Mouse (Mus musculus) hindbrain, embryonic 11.5 days (tissue): ENCODE measurements around the gene Emc1. TPM values are rescaled to one million over a fixed set of nuclear protein-coding genes. Genes with fewer than 3 reads are reported as not detected.
A peak's percentile ranks its signal among the peaks of the same experiment; 100 is the strongest.
"Not testable (repeated sequence)": the region's sequence is repeated elsewhere in the genome, so short reads cannot be mapped to it uniquely, and the experiment has no call there.

ENCODE experiments used
- ATAC-seq: fragments of 200-750 bp; cut with Nextera tagmentation; 2 replicates; pipeline ENCODE4 v1.8.0; 2017; ENCODE audit warnings: mild to moderate bottlenecking, moderate TSS enrichment, moderate library complexity; ENCODE audit not compliant: low FRiP score
- DNase-seq: peaks from one replicate; pipeline ENCODE4 v3.0.0-alpha.2; 2015; ENCODE audit warnings: low spot score
- H3K27ac ChIP-seq: fragments of 300-500 bp; sonication (generic); 2 replicates; pipeline ENCODE4 v1.5.1; 2014; ENCODE audit warnings: mild to moderate bottlenecking, low read depth, low read length
- H3K27me3 ChIP-seq: fragments of 300-500 bp; sonication (generic); 2 replicates; pipeline ENCODE4 v1.6.1; 2014; ENCODE audit warnings: mild to moderate bottlenecking, low read length, moderate library complexity, mixed read lengths; ENCODE audit not compliant: control insufficient read depth, insufficient read depth
- H3K36me3 ChIP-seq: fragments of 300-500 bp; sonication (generic); 2 replicates; pipeline ENCODE4 v1.6.1; 2014; ENCODE audit warnings: mild to moderate bottlenecking, low read length, moderate library complexity, mixed read lengths; ENCODE audit not compliant: control insufficient read depth, insufficient read depth
- H3K4me1 ChIP-seq: fragments of 300-500 bp; sonication (generic); replicated peaks from 2 replicates; pipeline ENCODE4 v1.6.1; 2014; ENCODE audit warnings: low read length, mixed read lengths; ENCODE audit not compliant: control insufficient read depth, insufficient read depth
- H3K4me2 ChIP-seq: fragments of 300-500 bp; sonication (generic); replicated peaks from 2 replicates; pipeline ENCODE4 v1.6.1; 2014; ENCODE audit warnings: mild to moderate bottlenecking, low read depth, low read length
- H3K4me3 ChIP-seq: fragments of 300-500 bp; sonication (generic); 2 replicates; pipeline ENCODE4 v1.5.1; 2014; ENCODE audit warnings: low read depth, low read length
- H3K9ac ChIP-seq: fragments of 300-500 bp; sonication (generic); 2 replicates; pipeline ENCODE4 v1.6.1; 2014; ENCODE audit warnings: low read depth, low read length
- H3K9me3 ChIP-seq: fragments of 300-500 bp; sonication (generic); 2 replicates; pipeline ENCODE4 v1.6.1; 2016; ENCODE audit warnings: low read length; ENCODE audit not compliant: control insufficient read depth
- WGBS: fragments of 180-500 bp; shearing (Covaris S2); extraction: QIAGEN DNeasy Blood & Tissue Kit; methylation state at CpG from one replicate; pipeline ENCODE4 v1.1.7; 2014; 5-methylcytosine and 5-hydroxymethylcytosine counted together
- polyA plus RNA-seq: library from polyadenylated mRNA; unstranded; fragments of >200 nt; fragmentation: Nextera tagmentation; extraction: Ambion mirVana; gene quantifications from 2 replicates; pipeline ENCODE4 v1.2.1, GENCODE M21; 2014

Emc1 gene
- polyA plus RNA-seq, 1 experiment from 2014 or later, result 23.5 TPM

DNA sequence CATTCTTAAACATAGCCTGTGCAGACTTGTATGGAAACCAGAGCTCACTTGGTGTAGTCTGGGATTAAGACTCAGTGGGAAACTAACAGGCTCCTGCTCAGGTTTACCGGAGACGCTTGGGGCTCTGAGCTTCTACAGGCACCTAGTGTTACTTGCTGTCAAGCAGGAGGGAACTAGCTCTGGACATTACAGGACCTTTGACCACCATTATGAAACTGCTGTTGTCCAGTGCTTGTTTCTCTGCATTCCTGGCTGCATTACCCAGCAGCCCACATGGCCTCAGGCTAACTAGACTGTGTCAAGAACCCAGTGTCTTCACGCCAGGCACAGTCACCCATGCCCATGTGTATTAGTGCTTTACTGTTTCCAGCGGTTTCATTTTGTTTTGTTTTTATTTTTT, 20.7 kb downstream of the Emc1 start:
- Histone ChIP-seq H3K4me2 (no peak overlapping the region), H3K4me1 (no peaks in the 10 kb centered on the region), H3K9ac (no peak overlapping the region), H3K27ac (no peak overlapping the region), H3K36me3 (peaks cover 5% of the 10 kb centered on the region; the same call in 1 of the 2 replicates), H3K9me3 (no peaks in the 10 kb centered on the region), H3K27me3 (no peaks in the 10 kb centered on the region), H3K4me3 (no peak overlapping the region)
- ATAC-seq (no peak), DNase-seq (no peak)
- 90% methylated on average over 4 of the region's 4 CpGs for WGBS

GRCm38 (mm10) chr4:139373531-139373930, 21.1 kb downstream of the Emc1 start:
- H3K9ac ChIP-seq, result no peak overlapping the region
- peaks cover 5% of the 10 kb centered on the region; the same call in 1 of the 2 replicates for H3K36me3 ChIP-seq
- H3K4me2 ChIP-seq, result no peak overlapping the region
- H3K4me3 ChIP-seq, result no peak overlapping the region
- no peaks in the 10 kb centered on the region for H3K4me1 ChIP-seq
- no peaks in the 10 kb centered on the region for H3K9me3 ChIP-seq
- no peak overlapping the region for H3K27ac ChIP-seq
- WGBS, result 88% methylated on average over 10 of the region's 10 CpGs
- DNase-seq (no peak), ATAC-seq (no peak)
- H3K27me3 ChIP-seq, result no peaks in the 10 kb centered on the region

DNA sequence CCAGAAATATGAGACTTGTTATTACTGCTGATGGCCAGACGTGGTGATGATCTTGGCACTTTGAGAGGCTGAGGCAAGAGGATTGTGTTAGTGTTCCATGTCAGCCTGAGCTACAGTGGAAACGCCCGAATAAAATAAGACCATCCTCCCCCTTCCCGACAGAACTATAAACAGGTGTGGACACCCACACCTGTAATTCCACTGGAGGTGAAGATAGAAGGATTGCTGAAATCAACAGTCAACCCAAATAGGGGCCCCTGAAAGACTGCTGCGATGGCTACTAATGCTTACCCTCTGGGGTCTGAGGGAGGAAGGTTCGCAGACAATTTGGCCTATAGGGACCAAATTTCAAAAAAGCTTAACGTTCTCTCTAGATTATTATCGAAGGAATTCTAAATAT, 27.3 kb downstream of the Emc1 start:
- H3K27ac ChIP-seq, result peak overlapping the region; percentile 78
- no peak for ATAC-seq

GRCm38 (mm10) chr4:139380207-139380748, 27.9 kb downstream of the Emc1 start:
- H3K9ac ChIP-seq, result peak overlapping the region; percentile 84
- peak overlapping the region; percentile 83 for H3K4me2 ChIP-seq
- H3K27me3 ChIP-seq, result no peaks in the 10 kb centered on the region
- no peaks in the 10 kb centered on the region for H3K36me3 ChIP-seq
- DNase-seq, result peak; percentile 100
- under 1% methylated on average over 44 of the region's 54 CpGs for WGBS
- peak overlapping the region; percentile 82 for H3K4me3 ChIP-seq
- H3K9me3 ChIP-seq, result no peaks in the 10 kb centered on the region
- peak; percentile 95 for ATAC-seq
- H3K27ac ChIP-seq, result peak overlapping the region; percentile 78
- H3K4me1 ChIP-seq, result peaks cover 4% of the 10 kb centered on the region

More for the DNA sequence above, 27.3 kb downstream of the Emc1 start:
- Histone ChIP-seq H3K27me3 (no peaks in the 10 kb centered on the region), H3K4me2 (peak overlapping the region; percentile 83), H3K9ac (peak overlapping the region; percentile 84), H3K36me3 (no peaks in the 10 kb centered on the region), H3K4me1 (peaks cover 4% of the 10 kb centered on the region), H3K9me3 (no peaks in the 10 kb centered on the region), H3K4me3 (peak overlapping the region; percentile 82)
- DNase-seq, result peak; percentile 5
- WGBS, result 16% methylated on average over 8 of the region's 8 CpGs

DNA sequence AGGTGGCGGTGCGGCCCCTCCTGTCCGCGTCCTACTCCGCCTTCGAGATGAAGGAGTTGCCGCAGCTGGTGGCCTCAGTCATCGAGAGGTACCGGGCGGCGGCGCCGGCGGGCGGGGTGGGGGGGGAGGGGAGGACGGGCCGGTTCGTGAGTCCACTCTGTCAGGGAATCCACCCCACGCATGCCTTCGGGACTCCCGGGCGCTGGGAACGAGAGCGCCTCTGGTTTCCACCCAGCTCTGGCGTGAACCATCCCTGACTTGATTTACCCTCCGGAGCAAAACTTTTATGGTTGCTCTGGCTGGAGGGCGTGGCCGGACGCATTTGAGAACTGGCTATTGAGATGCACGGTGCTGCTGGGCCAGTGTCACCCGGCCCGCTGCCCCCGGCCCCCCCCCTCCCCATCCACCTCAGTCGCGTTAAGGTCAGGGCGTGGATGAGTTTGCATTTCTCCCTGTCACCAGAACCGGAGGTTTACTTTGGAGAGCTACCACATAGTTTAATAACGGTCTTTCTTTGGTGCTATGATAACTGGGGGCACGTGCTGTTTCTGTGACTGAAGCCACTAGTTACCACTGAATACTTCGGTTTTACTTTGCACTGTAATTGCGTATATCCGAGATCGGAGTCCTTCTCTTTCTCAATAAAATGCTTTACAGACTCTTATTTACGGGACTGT, 28.5 kb downstream of the Emc1 start:
- H3K4me3 ChIP-seq, result peak overlapping the region; percentile 82
- peaks cover 4% of the 10 kb centered on the region for H3K4me1 ChIP-seq
- H3K9ac ChIP-seq, result peak overlapping the region; percentile 71
- no peaks in the 10 kb centered on the region for H3K36me3 ChIP-seq
- no peaks in the 10 kb centered on the region for H3K27me3 ChIP-seq
- DNase-seq, result peak; percentile 5
- H3K4me2 ChIP-seq, result peak overlapping the region; percentile 72
- H3K27ac ChIP-seq, result peak overlapping the region; percentile 55
- no peaks in the 10 kb centered on the region for H3K9me3 ChIP-seq
- WGBS, result 6% methylated on average over 31 of the region's 44 CpGs
- no peak; the same call in none of the 2 replicates for ATAC-seq

- WGBS, result 55% methylated on average over 4 of the region's 4 CpGs
- Histone ChIP-seq H3K4me3 (peak overlapping the region; percentile 82), H3K4me1 (peaks cover 4% of the 10 kb centered on the region), H3K27ac (no peak overlapping the region), H3K36me3 (no peaks in the 10 kb centered on the region), H3K9me3 (no peaks in the 10 kb centered on the region), H3K9ac (peak overlapping the region; percentile 71), H3K4me2 (peak overlapping the region; percentile 72), H3K27me3 (no peaks in the 10 kb centered on the region)
- ATAC-seq, result no peak
- no peak for DNase-seq
Measured at GRCm38 (mm10) chr4:139381452-139381845, 29.1 kb downstream of the Emc1 start.

GRCm38 (mm10) chr4:139382231-139382630, 29.8 kb downstream of the Emc1 start:
- Histone ChIP-seq H3K9me3 (no peaks in the 10 kb centered on the region), H3K4me3 (no peak overlapping the region), H3K4me1 (peaks cover 4% of the 10 kb centered on the region), H3K27me3 (no peaks in the 10 kb centered on the region), H3K4me2 (no peak overlapping the region), H3K36me3 (no peaks in the 10 kb centered on the region), H3K27ac (no peak overlapping the region), H3K9ac (no peak overlapping the region)
- ATAC-seq (no peak), DNase-seq (no peak)
- WGBS, result 82% methylated on average over 7 of the region's 7 CpGs

- not testable (repeated sequence) for H3K9me3 ChIP-seq, DNase-seq, H3K27me3 ChIP-seq, H3K4me1 ChIP-seq, H3K4me3 ChIP-seq, H3K9ac ChIP-seq, H3K4me2 ChIP-seq, H3K36me3 ChIP-seq, H3K27ac ChIP-seq, ATAC-seq
- WGBS, result 84% methylated on average over 5 of the region's 5 CpGs
Measured at GRCm38 (mm10) chr4:139385841-139386240, 33.5 kb downstream of the Emc1 start.

DNA sequence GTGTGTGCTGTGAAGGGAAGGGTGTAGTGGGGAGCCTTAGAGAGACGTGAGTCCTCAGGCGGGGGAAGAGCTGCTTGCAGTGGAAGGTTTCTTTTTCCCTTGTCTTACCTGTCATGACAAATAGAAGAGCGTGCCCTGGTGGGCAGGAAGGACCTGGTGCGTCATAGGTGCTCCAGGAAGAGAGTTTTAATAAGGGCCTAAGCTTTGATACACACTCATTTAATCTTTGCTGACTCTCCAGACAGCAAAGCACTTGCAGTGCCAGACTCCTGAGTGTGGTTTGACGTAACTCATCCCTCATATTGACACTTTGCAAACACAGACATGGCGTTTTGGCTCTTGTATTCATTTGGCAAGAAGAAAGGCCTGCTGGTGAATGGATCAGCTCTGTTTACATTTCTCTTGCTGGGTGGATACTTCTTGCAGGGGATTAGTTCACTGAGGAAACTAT, 34.5 kb downstream of the Emc1 start:
- Histone ChIP-seq H3K4me3 (no peak overlapping the region), H3K9ac (no peak overlapping the region), H3K4me1 (no peaks in the 10 kb centered on the region), H3K36me3 (no peaks in the 10 kb centered on the region), H3K27ac (no peak overlapping the region), H3K9me3 (no peaks in the 10 kb centered on the region), H3K27me3 (no peaks in the 10 kb centered on the region), H3K4me2 (no peak overlapping the region)
- DNase-seq, result no peak
- 71% methylated on average over 6 of the region's 6 CpGs for WGBS
- no peak for ATAC-seq
